Mouse (Mus musculus): Measurements from ENCODE around the gene Mgme1.

Gene Mgme1

GRCm38 (mm10) chr2:144305721-144306294 is 35.3 kb downstream of the Mgme1 start:
- no peak for DNase-seq (ENCODE audit: low spot score in 2 of 2)

GRCm38 (mm10) chr2:144308561-144308960 is 38.1 kb downstream of the Mgme1 start:
- no peak for DNase-seq (ENCODE audit: low spot score in 2 of 2)

GRCm38 (mm10) chr2:144310273-144310672 is 39.8 kb downstream of the Mgme1 start:
- no peak for DNase-seq (ENCODE audit: low spot score in 2 of 2)

GRCm38 (mm10) chr2:144311372-144311771 is 40.9 kb downstream of the Mgme1 start:
- DNase-seq (ENCODE audit: low spot score in 2 of 2) = no peak

GRCm38 (mm10) chr2:144324218-144324617 is 53.8 kb downstream of the Mgme1 start:
- no peak for DNase-seq (ENCODE audit: low spot score in 2 of 2)

GRCm38 (mm10) chr2:144329451-144329850 is 59.0 kb downstream of the Mgme1 start:
- no peak for DNase-seq (ENCODE audit: low spot score in 2 of 2)

GRCm38 (mm10) chr2:144329937-144330336 is 59.5 kb downstream of the Mgme1 start:
- no peak for DNase-seq (ENCODE audit: low spot score in 2 of 2)

GRCm38 (mm10) chr2:144330352-144330959 is 60.0 kb downstream of the Mgme1 start:
- no peak for DNase-seq (ENCODE audit: low spot score in 2 of 2)
